Mouse (Mus musculus) spleen, adult 18-20 months (tissue): ENCODE measurements around the gene Cep170b.
A peak's percentile ranks its signal among the peaks of the same experiment; 100 is the strongest.

ENCODE experiments used
- DNase-seq, 2 experiments: peaks; one replicate each; pipeline ENCODE4 v3.0.0; 2022; ENCODE audit warnings: mixed read lengths in 2 of 2

Cep170b gene

GRCm38 (mm10) chr12:112702374-112703320, 17.6 kb upstream of the Cep170b start:
- no peak for DNase-seq

GRCm38 (mm10) chr12:112706704-112707572, 13.3 kb upstream of the Cep170b start:
- peak; percentile 76 to 89 for DNase-seq

- DNase-seq: no peak
Measured at GRCm38 (mm10) chr12:112707573-112707869, 12.7 kb upstream of the Cep170b start.

DNA sequence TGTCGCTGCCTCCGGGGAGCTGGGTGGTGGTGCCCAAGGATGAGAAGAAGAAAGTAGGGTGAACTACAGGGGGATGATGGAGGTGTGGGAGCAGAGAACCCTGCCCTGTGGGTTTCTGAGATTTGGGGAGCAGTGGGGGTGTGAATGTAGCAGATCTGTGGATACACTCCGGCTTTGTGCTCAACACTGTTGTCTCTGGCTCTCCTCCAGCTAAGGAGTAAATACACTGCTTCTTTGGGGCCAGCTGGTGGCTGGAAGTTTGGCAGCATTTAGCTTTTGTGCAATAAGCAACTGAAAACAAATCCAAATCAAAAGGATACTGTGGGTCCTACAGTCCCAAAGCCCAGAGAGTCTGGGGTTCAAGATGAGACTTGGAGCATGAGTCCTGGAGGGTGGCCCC, 6.3 kb upstream of the Cep170b start:
- no peak for DNase-seq

DNA sequence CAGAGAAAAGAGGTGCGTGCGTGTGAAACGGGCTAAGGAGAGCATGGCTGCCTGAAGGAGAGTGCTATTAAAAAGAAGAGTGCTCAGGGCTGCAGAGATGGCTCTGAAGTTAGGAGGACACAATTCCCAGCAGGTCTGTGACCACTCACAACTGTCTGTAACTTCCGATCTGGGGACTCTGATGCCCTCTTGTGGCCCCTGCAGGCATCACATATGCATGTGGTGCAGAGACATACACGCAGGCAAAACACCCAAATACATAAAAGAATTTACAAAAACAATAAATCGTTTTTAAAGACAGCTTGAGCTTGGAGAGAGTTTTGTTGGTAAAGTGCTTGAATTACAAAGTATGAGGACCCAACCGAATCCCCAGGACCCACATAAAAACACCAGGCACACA, 3.1 kb upstream of the Cep170b start:
- peak in 1 of 2 experiments; percentile 62 for DNase-seq

DNA sequence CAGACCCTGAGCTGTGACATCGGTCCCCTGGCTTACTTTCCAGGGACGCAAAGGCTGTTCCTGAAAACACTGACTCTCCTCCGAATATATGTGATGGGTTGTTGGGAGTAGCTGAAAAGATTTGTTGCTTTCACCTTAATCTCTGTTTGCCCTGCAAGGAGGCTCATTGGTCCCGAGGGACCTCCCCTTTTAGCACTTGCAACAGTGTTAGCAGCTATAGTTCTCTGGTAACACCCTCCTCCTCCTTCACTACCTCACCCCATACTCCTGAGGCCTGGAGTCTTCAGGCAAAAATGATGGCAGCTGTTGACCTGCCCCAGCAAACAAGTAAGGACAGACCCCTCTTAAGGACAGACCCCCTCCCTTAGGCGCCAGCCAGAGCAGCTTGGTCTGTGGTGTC, 1.3 kb upstream of the Cep170b start:
- no peak for DNase-seq

DNA sequence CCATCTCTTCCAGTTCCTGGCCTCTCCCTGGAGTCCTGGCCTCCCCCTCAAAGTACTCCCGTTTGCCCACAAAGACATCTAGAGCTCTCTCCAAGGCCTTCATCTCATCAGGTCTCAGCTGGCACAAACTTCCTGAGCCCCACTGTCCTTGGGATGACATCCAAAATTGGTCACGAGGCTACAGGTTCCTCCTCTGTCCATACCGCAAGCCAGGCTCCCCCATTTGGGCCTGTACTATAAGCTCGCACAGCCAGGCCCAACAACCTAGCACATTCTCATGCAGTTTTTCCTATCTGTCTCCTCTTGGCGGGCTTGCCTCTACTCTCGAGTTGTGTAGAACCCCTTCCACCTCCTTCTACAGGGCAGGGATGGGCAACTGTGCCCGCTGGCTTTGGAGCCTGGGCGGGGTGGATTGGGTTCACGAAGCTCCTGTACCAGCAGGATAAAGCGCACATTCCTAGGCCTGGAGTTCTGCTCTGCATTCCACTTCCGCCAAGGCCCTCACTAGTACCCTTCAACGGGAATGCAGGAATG, 702 bp downstream of the Cep170b start:
- no peak for DNase-seq

DNA sequence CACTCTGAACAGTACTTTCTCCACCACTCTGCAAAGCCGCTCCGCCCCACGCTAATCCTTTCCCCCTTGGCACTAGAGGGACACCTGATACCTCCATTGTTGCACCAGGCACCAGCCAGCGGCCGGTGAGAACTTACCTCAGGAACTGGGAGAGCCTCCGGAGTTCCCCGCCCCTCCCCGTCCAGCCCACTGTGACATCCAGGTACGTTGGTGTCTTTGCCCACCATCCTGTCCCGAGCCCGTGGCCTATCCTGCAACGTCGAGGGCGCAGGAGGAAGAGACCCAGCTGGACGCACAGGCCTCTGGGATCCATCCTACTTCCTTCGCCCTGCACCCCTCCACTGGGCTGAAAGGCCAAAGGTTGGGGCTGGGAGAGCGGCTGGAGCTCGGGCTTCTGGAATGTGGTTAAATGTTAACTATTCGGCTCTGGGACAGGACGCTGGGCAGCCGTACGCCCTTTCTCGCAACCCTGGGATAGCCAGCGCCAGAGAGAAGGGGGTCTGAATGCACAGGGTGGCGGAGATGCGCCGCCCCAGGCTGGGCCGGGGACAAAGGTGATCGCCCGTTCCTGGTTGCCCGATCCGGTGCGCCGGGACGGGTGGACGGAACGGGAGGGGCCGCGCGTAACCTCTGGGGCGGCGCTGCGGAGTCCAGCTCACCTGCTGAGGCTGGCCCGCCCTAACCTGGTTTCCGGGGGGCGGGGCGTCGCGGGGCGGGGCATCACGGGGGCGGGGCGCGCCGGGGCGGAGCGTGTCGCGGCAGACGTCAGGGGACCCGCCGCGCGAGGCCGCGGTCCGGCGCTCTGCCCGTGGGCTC, 1.4 kb downstream of the Cep170b start:
- peak; percentile 46 to 60 for DNase-seq

GRCm38 (mm10) chr12:112722240-112723027, 2.2 kb downstream of the Cep170b start:
- DNase-seq: peak in 1 of 2 experiments; percentile 35

- DNase-seq: no peak
Measured at GRCm38 (mm10) chr12:112723028-112723330, 2.7 kb downstream of the Cep170b start.

- DNase-seq: no peak
Measured at GRCm38 (mm10) chr12:112723445-112723844, 3.2 kb downstream of the Cep170b start.

GRCm38 (mm10) chr12:112724077-112724805, 4.0 kb downstream of the Cep170b start:
- DNase-seq: peak; percentile 45 to 78

DNA sequence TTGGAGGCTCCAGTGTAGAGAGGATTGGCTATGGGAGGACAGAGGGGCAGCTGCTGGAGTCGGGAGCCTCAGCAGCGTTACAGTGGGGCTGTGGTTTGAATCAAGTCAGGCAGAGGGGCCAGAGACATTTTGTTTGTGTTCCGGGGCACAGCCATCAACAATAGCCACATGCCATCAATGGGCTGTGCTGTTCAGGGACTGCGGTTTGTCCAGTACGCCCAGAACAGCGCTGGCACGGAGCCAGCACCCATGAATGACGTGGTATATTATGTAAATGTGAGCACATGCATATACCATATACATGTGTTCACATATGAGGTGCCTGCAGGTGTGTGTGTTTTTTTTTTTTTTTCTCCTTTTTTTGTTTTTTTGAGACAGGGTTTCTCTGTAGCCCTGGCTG, 7.5 kb downstream of the Cep170b start:
- no peak for DNase-seq

GRCm38 (mm10) chr12:112730808-112731207, 10.6 kb downstream of the Cep170b start:
- DNase-seq: no peak

DNA sequence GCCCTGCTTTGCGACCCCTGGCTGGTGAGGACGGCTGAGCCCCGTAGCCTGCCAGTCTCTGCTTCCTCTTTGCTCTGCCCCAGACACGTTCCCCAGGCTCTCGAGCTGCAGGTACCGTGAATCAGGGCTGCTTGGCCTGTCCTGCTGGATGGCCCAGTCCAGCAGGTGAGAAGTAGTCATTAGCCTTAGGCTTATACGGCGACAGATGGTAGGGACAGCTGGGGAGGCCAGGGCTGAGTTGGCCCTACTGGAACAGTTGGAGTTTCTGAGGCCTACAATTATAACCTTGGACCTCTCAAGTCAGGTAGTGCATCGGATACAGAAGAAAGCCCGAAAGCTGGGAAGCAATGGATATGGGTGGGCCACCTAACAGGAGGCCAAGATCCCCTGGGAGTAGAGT, 12.3 kb downstream of the Cep170b start:
- no peak for DNase-seq

DNA sequence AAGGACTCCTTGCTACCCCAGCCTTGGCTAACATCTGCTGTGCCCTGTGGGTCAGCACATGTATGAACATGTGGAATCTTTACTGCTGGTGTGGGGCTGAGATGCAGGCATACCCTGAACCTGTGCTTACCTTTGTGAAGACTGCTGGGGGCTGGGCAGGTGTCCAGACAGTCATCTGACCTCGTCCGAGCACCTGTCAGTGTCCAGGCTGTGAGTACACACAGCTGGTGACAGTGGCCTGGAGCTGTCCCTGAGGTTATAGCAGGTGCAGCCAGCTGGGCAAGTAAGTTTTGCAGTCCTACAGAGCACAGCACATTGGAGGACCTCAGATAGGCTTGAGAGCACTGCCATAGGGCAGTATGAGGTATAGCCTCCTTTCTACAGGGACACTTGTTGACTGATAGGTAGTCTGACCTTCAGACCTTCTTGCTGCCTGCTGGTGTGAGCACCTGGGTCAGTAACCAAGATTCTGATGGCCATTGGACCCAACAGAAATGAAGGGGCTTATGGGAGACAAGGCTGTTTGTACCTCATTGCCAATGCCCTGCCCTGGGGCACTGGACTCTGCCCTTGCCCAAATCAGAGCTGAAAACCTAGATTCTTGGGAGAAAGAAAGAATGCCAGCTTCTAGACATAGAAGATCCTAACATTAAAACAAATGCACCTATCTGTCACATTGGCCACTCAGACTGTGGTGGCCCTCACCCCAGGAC, 14.0 kb downstream of the Cep170b start:
- no peak for DNase-seq

GRCm38 (mm10) chr12:112734881-112735655, 14.8 kb downstream of the Cep170b start:
- no peak for DNase-seq

- DNase-seq: no peak
Measured at GRCm38 (mm10) chr12:112735896-112736635, 15.8 kb downstream of the Cep170b start.

DNA sequence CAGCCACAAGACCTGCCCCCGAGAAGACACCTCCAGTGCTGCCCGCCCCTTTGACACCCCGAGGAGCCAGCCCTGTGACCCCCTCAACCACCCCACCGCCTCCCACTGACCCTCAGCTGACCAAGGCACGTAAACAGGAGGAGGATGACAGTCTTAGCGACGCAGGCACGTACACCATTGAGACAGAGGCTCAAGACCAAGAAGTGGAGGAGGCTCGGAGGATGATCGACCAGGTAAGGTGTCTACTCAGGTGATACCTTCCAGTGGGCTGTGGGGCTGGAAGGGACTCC, 16.3 kb downstream of the Cep170b start:
- DNase-seq: no peak
